Mouse (Mus musculus): ENCODE data around the gene Dusp23. TPM values are rescaled to one million over a fixed set of nuclear protein-coding genes. Genes with fewer than 3 reads are reported as not detected.

Dusp23 gene
- polyA plus RNA-seq, 1 experiment from 2014 or later: 8.6 TPM

DNA sequence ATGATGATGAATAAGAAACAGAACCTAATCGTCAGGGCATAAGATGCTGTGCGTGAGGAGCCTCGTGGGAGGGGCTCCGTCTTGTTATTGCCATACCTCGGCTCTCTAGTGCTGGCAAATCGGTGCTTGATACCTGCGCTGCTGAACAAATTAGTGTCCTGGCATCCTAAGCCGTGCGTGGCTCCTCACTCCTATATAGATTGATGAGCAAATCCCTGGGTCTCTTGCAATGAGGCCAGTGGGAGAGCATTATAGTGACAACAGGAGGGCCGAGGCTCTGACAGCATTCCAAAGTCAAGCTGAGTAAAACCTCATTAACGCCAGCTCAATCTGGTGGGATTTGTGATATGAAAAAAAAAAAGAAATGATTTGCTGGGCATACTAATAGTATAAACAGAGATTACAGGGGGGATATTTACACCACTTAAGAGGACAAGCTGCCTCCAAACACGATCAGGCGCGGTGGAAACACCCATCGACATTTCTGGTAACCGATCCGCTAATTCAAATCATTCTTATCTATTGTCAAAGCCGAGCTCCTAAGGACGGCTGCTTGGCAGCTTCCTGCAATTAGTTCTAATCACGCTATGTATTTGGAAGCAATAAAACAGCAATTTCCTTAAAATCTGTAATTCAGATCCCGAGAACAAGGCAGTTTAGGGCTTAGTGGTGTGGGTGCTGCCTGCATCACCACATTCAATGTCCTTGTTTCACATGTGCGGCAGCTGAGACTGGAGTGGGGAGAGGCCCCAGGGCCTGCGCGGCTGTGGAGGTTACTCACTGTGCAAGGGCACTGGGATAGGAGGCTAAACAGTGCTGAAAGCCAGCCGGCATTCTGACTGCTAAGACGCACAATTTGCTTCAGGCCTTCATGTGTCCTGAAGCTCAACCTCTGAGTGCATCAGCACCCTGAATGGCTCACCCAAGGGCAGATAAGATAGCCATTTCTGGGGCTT lies 46.9 kb downstream of the Dusp23 start:
- peak; percentile 60 for ATAC-seq (ENCODE audit: low FRiP score)
- peaks cover 9% of the 10 kb centered on the region for H3K4me1 ChIP-seq
- H3K4me2 ChIP-seq (replicated peaks): no peak overlapping the region
- H3K9me3 ChIP-seq (replicated peaks): no peaks in the 10 kb centered on the region
- H3K36me3 ChIP-seq: no peaks in the 10 kb centered on the region
- no peak overlapping the region for H3K4me3 ChIP-seq
- 0 out of 2 replicates have a peak, but pooled peaks cover 3% of the 10 kb centered on the region for H3K27me3 ChIP-seq
- 33% methylated on average over 26 of the region's 26 CpGs for WGBS
- H3K9ac ChIP-seq: no peak overlapping the region; the same call in 1 of the 2 replicates
- H3K27ac ChIP-seq: peak overlapping the region; percentile 23

- peak; percentile 48; the same call in 1 of the 2 replicates for ATAC-seq (ENCODE audit: low FRiP score)
- Histone ChIP-seq H3K27me3 (0 out of 2 replicates have a peak, but pooled peaks cover 3% of the 10 kb centered on the region), H3K9ac (no peak overlapping the region), H3K27ac (no peak overlapping the region), H3K4me2 (replicated peaks) (no peak overlapping the region), H3K4me3 (no peak overlapping the region), H3K9me3 (replicated peaks) (no peaks in the 10 kb centered on the region), H3K36me3 (no peaks in the 10 kb centered on the region), H3K4me1 (peaks cover 9% of the 10 kb centered on the region)
- 52% methylated on average over 4 of the region's 4 CpGs for WGBS
These were observed 47.7 kb downstream of the Dusp23 start for GRCm38 (mm10) chr1:172585026-172585425.

- no peak overlapping the region for H3K27ac ChIP-seq
- no peak for ATAC-seq (ENCODE audit: low FRiP score)
These were observed 48.5 kb downstream of the Dusp23 start for GRCm38 (mm10) chr1:172584271-172584670.

GRCm38 (mm10) chr1:172582436-172582835 lies 50.3 kb downstream of the Dusp23 start:
- ATAC-seq (ENCODE audit: low FRiP score): no peak

More at GRCm38 (mm10) chr1:172584271-172584670, 48.5 kb downstream of the Dusp23 start:
- no peak overlapping the region for H3K9ac ChIP-seq
- H3K9me3 ChIP-seq (replicated peaks): no peaks in the 10 kb centered on the region
- H3K4me3 ChIP-seq: no peak overlapping the region
- H3K4me2 ChIP-seq (replicated peaks): no peak overlapping the region
- H3K36me3 ChIP-seq: no peaks in the 10 kb centered on the region
- WGBS: 89% methylated on average over 6 of the region's 6 CpGs
- peaks cover 9% of the 10 kb centered on the region for H3K4me1 ChIP-seq
- H3K27me3 ChIP-seq: 0 out of 2 replicates have a peak, but pooled peaks cover 3% of the 10 kb centered on the region

More at GRCm38 (mm10) chr1:172582436-172582835, 50.3 kb downstream of the Dusp23 start:
- Histone ChIP-seq H3K36me3 (no peaks in the 10 kb centered on the region), H3K4me2 (replicated peaks) (no peak overlapping the region), H3K4me3 (no peak overlapping the region), H3K27ac (no peak overlapping the region), H3K4me1 (peaks cover 9% of the 10 kb centered on the region), H3K9ac (no peak overlapping the region), H3K27me3 (0 out of 2 replicates have a peak, but pooled peaks cover 3% of the 10 kb centered on the region), H3K9me3 (replicated peaks) (no peaks in the 10 kb centered on the region)
- WGBS: 87% methylated on average over 8 of the region's 8 CpGs

Other genes starting within 250 kb of the Dusp23 start
- 0.27 and 0.40 TPM in 2 replicates for gene Slamf9, start 157.6 kb downstream of the Dusp23 start, polyA plus RNA-seq (2016; fragmentation: Nextera tagmentation; extraction: Ambion mirVana)
- gene Igsf9, start 151.2 kb downstream of the Dusp23 start, polyA plus RNA-seq (2016; fragmentation: Nextera tagmentation; extraction: Ambion mirVana): 69.9 and 82.2 TPM in 2 replicates
- gene Tagln2, start 132.9 kb downstream of the Dusp23 start, polyA plus RNA-seq (2016; fragmentation: Nextera tagmentation; extraction: Ambion mirVana): 53.2 and 64.5 TPM in 2 replicates
- 3.3 and 4.4 TPM in 2 replicates for gene Cfap45, start 112.2 kb downstream of the Dusp23 start, polyA plus RNA-seq (2016; fragmentation: Nextera tagmentation; extraction: Ambion mirVana)
- 0.41 TPM in 1 of 2 replicates, not detected in the other for gene Vsig8, start 77.0 kb downstream of the Dusp23 start, polyA plus RNA-seq (2016; fragmentation: Nextera tagmentation; extraction: Ambion mirVana)
- gene Slamf8, start 42.4 kb downstream of the Dusp23 start, polyA plus RNA-seq (2016; fragmentation: Nextera tagmentation; extraction: Ambion mirVana): not detected in 2 replicates
- gene Fcrl6, start 30.4 kb downstream of the Dusp23 start, polyA plus RNA-seq (2016; fragmentation: Nextera tagmentation; extraction: Ambion mirVana): 0.34 TPM in 1 of 2 replicates, not detected in the other
- gene Crp, start 65.1 kb upstream of the Dusp23 start, polyA plus RNA-seq (2016; fragmentation: Nextera tagmentation; extraction: Ambion mirVana): not detected in 2 replicates

All from hindbrain, embryonic 12.5 days (tissue).